Comparison of ENCODE assay signal across 24 mouse cellular contexts in genomic region chr9:79523054-79523453, GRCm38 (mm10).
DNase-seq lines count a peak whose midpoint lies in the region; ATAC-seq lines count a peak whose summit lies in the region.
"Had no signal": no experiment of that assay in that cellular context is flagged by ENCODE, and none has a peak within 500 bp of the region (broad histone marks: within the 10 kb centered on the region; RNA-seq: fewer than 3 reads in every experiment).

No protein-coding gene starts in this region.

- DNase-seq in forebrain, embryonic 14.5 days (ENCODE audit: low spot score) = peak; percentile 59
- no peak for DNase-seq in hindbrain, embryonic 10.5 days (ENCODE audit: low spot score)
- peak; percentile 26 to 31 for DNase-seq in right cerebral cortex, postnatal 10 days (ENCODE audit: low spot score in 2 of 2)
- DNase-seq in right cerebral cortex, postnatal 36 days (ENCODE audit: low spot score in 2 of 2) = no peak
- no peak for DNase-seq in testis, postnatal 10 days (ENCODE audit: low spot score)
- DNase-seq: adrenal gland, postnatal 25 days; cerebellum, adult 11 months; cerebellum, adult 9-11 months; gastrocnemius, postnatal 10 days; kidney, adult 11 months; kidney, postnatal 10 days; left cerebral cortex, postnatal 4 days; liver, postnatal 0 days; right cerebral cortex, adult 18-20 months; thymus, adult 2 months; thymus, postnatal 4 days had no signal

- 53% methylated on average over 4 of the region's 4 CpGs for WGBS in forebrain, embryonic 14.5 days
- 91% methylated on average over 4 of the region's 4 CpGs for WGBS in forebrain, embryonic 12.5 days
- 79% methylated on average over 4 of the region's 4 CpGs for WGBS in hindbrain, embryonic 16.5 days
- WGBS in hindbrain, embryonic 10.5 days = 97% methylated on average over 4 of the region's 4 CpGs

- H3K4me2 ChIP-seq in forebrain, embryonic 14.5 days (ENCODE audit: low read length) = no peak overlapping the region
- no peak overlapping the region for H3K4me2 ChIP-seq in forebrain, embryonic 12.5 days
- H3K4me2 ChIP-seq in hindbrain, embryonic 16.5 days (ENCODE audit: low read length) = no peak overlapping the region
- H3K4me2 ChIP-seq: embryonic facial prominence, embryonic 12.5 days; heart, embryonic 15.5 days; liver, embryonic 11.5 days; midbrain, embryonic 11.5 days; neural tube, embryonic 15.5 days had no signal

- no peak overlapping the region for H3K27ac ChIP-seq in forebrain, embryonic 14.5 days (ENCODE audit: low read depth, low read length)
- no peak overlapping the region for H3K27ac ChIP-seq in forebrain, embryonic 12.5 days
- H3K27ac ChIP-seq in hindbrain, embryonic 16.5 days (ENCODE audit: low read depth, low read length) = no peak overlapping the region
- H3K27ac ChIP-seq in hindbrain, embryonic 10.5 days = no peak overlapping the region
- H3K27ac ChIP-seq: embryonic facial prominence, embryonic 12.5 days; heart, embryonic 15.5 days; neural tube, embryonic 15.5 days had no signal

- no peak overlapping the region for H3K9ac ChIP-seq in forebrain, embryonic 14.5 days (ENCODE audit: low read length)
- H3K9ac ChIP-seq in forebrain, embryonic 12.5 days = no peak overlapping the region
- H3K9ac ChIP-seq in hindbrain, embryonic 16.5 days (ENCODE audit: low read depth, low read length) = no peak overlapping the region
- H3K9ac ChIP-seq: embryonic facial prominence, embryonic 12.5 days; heart, embryonic 15.5 days; liver, postnatal 0 days; neural tube, embryonic 15.5 days had no signal

- H3K4me3 ChIP-seq in forebrain, embryonic 14.5 days (ENCODE audit: low read depth, low read length) = no peak overlapping the region
- H3K4me3 ChIP-seq in forebrain, embryonic 12.5 days (replicated peaks) = no peak overlapping the region
- no peak overlapping the region for H3K4me3 ChIP-seq in hindbrain, embryonic 16.5 days (ENCODE audit: low read length)
- H3K4me3 ChIP-seq in hindbrain, embryonic 10.5 days = no peak overlapping the region
- H3K4me3 ChIP-seq: embryonic facial prominence, embryonic 12.5 days; heart, embryonic 15.5 days; neural tube, embryonic 15.5 days had no signal

- H3K9me3 ChIP-seq in forebrain, embryonic 14.5 days (replicated peaks; ENCODE audit: control insufficient read depth, low read length) = no peaks in the 10 kb centered on the region
- no peaks in the 10 kb centered on the region for H3K9me3 ChIP-seq in forebrain, embryonic 12.5 days
- H3K9me3 ChIP-seq in hindbrain, embryonic 16.5 days (ENCODE audit: control insufficient read depth, low read length) = no peaks in the 10 kb centered on the region
- no peaks in the 10 kb centered on the region for H3K9me3 ChIP-seq in hindbrain, embryonic 10.5 days
- H3K9me3 ChIP-seq: embryonic facial prominence, embryonic 12.5 days; heart, embryonic 15.5 days; neural tube, embryonic 15.5 days had no signal

- no peaks in the 10 kb centered on the region for H3K36me3 ChIP-seq in forebrain, embryonic 14.5 days (ENCODE audit: control insufficient read depth, insufficient read depth, low read length)
- H3K36me3 ChIP-seq in forebrain, embryonic 12.5 days (replicated peaks) = no peaks in the 10 kb centered on the region
- no peaks in the 10 kb centered on the region for H3K36me3 ChIP-seq in hindbrain, embryonic 16.5 days (ENCODE audit: control insufficient read depth, insufficient read depth, low read length)
- no peaks in the 10 kb centered on the region for H3K36me3 ChIP-seq in hindbrain, embryonic 10.5 days
- H3K36me3 ChIP-seq: embryonic facial prominence, embryonic 12.5 days; heart, embryonic 15.5 days; neural tube, embryonic 15.5 days had no signal

- ATAC-seq in forebrain, embryonic 14.5 days = peak; percentile 55
- ATAC-seq in forebrain, embryonic 12.5 days (ENCODE audit: low FRiP score) = no peak
- peak; percentile 40; the same call in 1 of the 2 replicates for ATAC-seq in hindbrain, embryonic 16.5 days
- ATAC-seq: liver, postnatal 0 days; lung, postnatal 0 days had no signal

- H3K27me3 ChIP-seq in forebrain, embryonic 14.5 days (replicated peaks; ENCODE audit: control insufficient read depth, insufficient read depth, low read length) = no peaks in the 10 kb centered on the region
- H3K27me3 ChIP-seq in forebrain, embryonic 12.5 days = no peaks in the 10 kb centered on the region
- no peaks in the 10 kb centered on the region for H3K27me3 ChIP-seq in hindbrain, embryonic 16.5 days (replicated peaks; ENCODE audit: control insufficient read depth, insufficient read depth, low read length)
- H3K27me3 ChIP-seq in hindbrain, embryonic 10.5 days (ENCODE audit: insufficient read depth, poor library complexity, severe bottlenecking) = no peaks in the 10 kb centered on the region
- H3K27me3 ChIP-seq: embryonic facial prominence, embryonic 12.5 days; heart, embryonic 15.5 days; neural tube, embryonic 15.5 days had no signal

- peaks cover 3% of the 10 kb centered on the region; the same call in 1 of the 2 replicates for H3K4me1 ChIP-seq in forebrain, embryonic 14.5 days (ENCODE audit: control insufficient read depth, insufficient read depth, low read length)
- no peaks in the 10 kb centered on the region for H3K4me1 ChIP-seq in forebrain, embryonic 12.5 days
- no peaks in the 10 kb centered on the region for H3K4me1 ChIP-seq in hindbrain, embryonic 16.5 days (ENCODE audit: control insufficient read depth, insufficient read depth, low read depth, low read length)
- H3K4me1 ChIP-seq in hindbrain, embryonic 10.5 days (replicated peaks) = no peaks in the 10 kb centered on the region
- H3K4me1 ChIP-seq: neural tube, embryonic 15.5 days had no signal

Comparison
In these comparisons a context has a peak if more than half of its experiments do, and no peak if none do; other contexts are left out.
1. DNase-seq: peak in forebrain, embryonic 14.5 days (single experiment) and right cerebral cortex, postnatal 10 days (2 of 2); none in hindbrain, embryonic 10.5 days (single experiment), right cerebral cortex, postnatal 36 days (0 of 2) and testis, postnatal 10 days (single experiment).